In genomic region chr7:98853806-98854205, GRCm38 (mm10) we compare ENCODE assay signal across 20 mouse cellular contexts. TPM values are rescaled to one million over a fixed set of nuclear protein-coding genes. Genes with fewer than 3 reads are reported as not detected.
DNase-seq lines count a peak whose midpoint lies in the region; ATAC-seq lines count a peak whose summit lies in the region.
"Had no signal": no experiment of that assay in that cellular context is flagged by ENCODE, and none has a peak within 500 bp of the region (broad histone marks: within the 10 kb centered on the region; RNA-seq: fewer than 3 reads in every experiment).

No protein-coding gene starts in this region.

- intact Hi-C loops in gastrocnemius, postnatal 14 days (cut with DNase I; ENCODE audit: low total_unique reads), result no loop called here

- H3K4me1 ChIP-seq in heart, embryonic 10.5 days, result peaks cover 78% of the 10 kb centered on the region

- 77% methylated on average over 6 of the region's 6 CpGs for WGBS in heart, embryonic 10.5 days

- ATAC-seq in inflammation-experienced regulatory T-cells, adult 6 months, result no peak
- ATAC-seq: CD4-positive, CD25-positive, alpha-beta regulatory T cell, adult 4 months; forebrain, embryonic 13.5 days; forebrain, postnatal 0 days; intestine, embryonic 16.5 days had no signal

- no peaks in the 10 kb centered on the region for H3K27me3 ChIP-seq in heart, embryonic 10.5 days (ENCODE audit: insufficient read depth, poor library complexity, severe bottlenecking)
- H3K27me3 ChIP-seq: forebrain, embryonic 13.5 days had no signal

- no peak overlapping the region for H3K4me3 ChIP-seq in heart, embryonic 10.5 days
- H3K4me3 ChIP-seq: embryonic facial prominence, embryonic 10.5 days; forebrain, embryonic 13.5 days; hindbrain, embryonic 10.5 days had no signal

- peaks cover 43% of the 10 kb centered on the region for H3K36me3 ChIP-seq in heart, embryonic 10.5 days
- H3K36me3 ChIP-seq: G1E; hindbrain, embryonic 10.5 days had no signal

- peak; percentile 32 for DNase-seq in adrenal gland, adult 2 months
- DNase-seq in adrenal gland, postnatal 36 days, result no peak
- no peak for DNase-seq in heart, embryonic 10.5 days (ENCODE audit: low spot score)
- DNase-seq in heart, postnatal 4 days, result no peak
- peak; percentile 75 for DNase-seq in adipocyte (ENCODE audit: low spot score)
- peak; percentile 73 for DNase-seq in gastrocnemius, postnatal 14 days
- DNase-seq in layer of hippocampus, postnatal 10 days (ENCODE audit: low spot score in 2 of 2), result no peak
- DNase-seq: B cell, adult 2 months; cerebellum, adult 18-20 months; cerebellum, adult 9-11 months; forebrain, postnatal 0 days; kidney, adult 2 months had no signal

- peak overlapping the region; percentile 53 for H3K27ac ChIP-seq in heart, embryonic 10.5 days
- H3K27ac ChIP-seq: embryonic facial prominence, embryonic 10.5 days; forebrain, embryonic 13.5 days; hindbrain, embryonic 10.5 days; hindbrain, embryonic 14.5 days had no signal

- no peaks in the 10 kb centered on the region for H3K9me3 ChIP-seq in heart, embryonic 10.5 days
- H3K9me3 ChIP-seq: embryonic facial prominence, embryonic 10.5 days; forebrain, embryonic 13.5 days; G1E; hindbrain, embryonic 10.5 days had no signal

RNA-seq across cellular contexts. Expression of gene Wnt11, which starts 18.9 kb away (rescaled TPM):
- total RNA-seq in adrenal gland, adult 2 months (2021), result 1 to 10 TPM in 1 of 2 experiments, under 1 TPM in 1; 0.69 to 4.9 TPM
- polyA plus RNA-seq in adrenal gland, adult 2 months (2012; rRNA removed), result 6.3 and 13.2 TPM in 2 replicates
- total RNA-seq in adrenal gland, postnatal 36 days (2021), result 1 to 10 TPM; 2.6 to 3.6 TPM
- 29.0 and 29.4 TPM in 2 replicates for polyA plus RNA-seq in heart, embryonic 10.5 days (2016; fragmentation: Nextera tagmentation; extraction: Ambion mirVana)
- total RNA-seq in heart, postnatal 4 days (2021), result 1 to 10 TPM; 4.4 to 5.7 TPM
- 1 to 10 TPM; 6.1 to 7.9 TPM for total RNA-seq in gastrocnemius, postnatal 14 days (2021)
- 1 to 10 TPM; 3.2 TPM for total RNA-seq in layer of hippocampus, postnatal 10 days (2021)
- not detected for polyA plus RNA-seq in inflammation-experienced regulatory T-cells, adult 6 months (2017; shearing (Covaris generic))
- total RNA-seq: G1E had no signal
- polyA plus RNA-seq: CD4-positive, CD25-positive, alpha-beta regulatory T cell, adult 4 months; G1E had no signal

Comparison
In these comparisons a context has a peak if more than half of its experiments do, and no peak if none do; other contexts are left out.
1. DNase-seq: peak in adrenal gland, adult 2 months (single experiment), adipocyte (single experiment) and gastrocnemius, postnatal 14 days (single experiment); none in adrenal gland, postnatal 36 days (0 of 2), heart, embryonic 10.5 days (single experiment), heart, postnatal 4 days (single experiment) and layer of hippocampus, postnatal 10 days (0 of 2).